Mouse (Mus musculus) ovary, adult 18-20 months (tissue): ENCODE data around the gene Rad54l.
A peak's percentile ranks its signal among the peaks of the same experiment; 100 is the strongest.

Experiments
- DNase-seq: peaks from one replicate; pipeline ENCODE4 v3.0.0; 2022; ENCODE audit warnings: low spot score, mixed read lengths

Rad54l gene

GRCm38 (mm10) chr4:116140801-116141574 lies 17.5 kb upstream of the Rad54l start:
- no peak for DNase-seq

GRCm38 (mm10) chr4:116137421-116137996 lies 14.0 kb upstream of the Rad54l start:
- DNase-seq: no peak

GRCm38 (mm10) chr4:116134990-116135389 lies 11.5 kb upstream of the Rad54l start:
- no peak for DNase-seq

- DNase-seq: no peak
These were observed 9.6 kb upstream of the Rad54l start for GRCm38 (mm10) chr4:116133126-116133525.

- no peak for DNase-seq
These were observed 4.5 kb upstream of the Rad54l start for GRCm38 (mm10) chr4:116127956-116128355.

GRCm38 (mm10) chr4:116125803-116126386 lies 2.4 kb upstream of the Rad54l start:
- DNase-seq: no peak

GRCm38 (mm10) chr4:116122762-116123161 lies 728 bp downstream of the Rad54l start:
- no peak for DNase-seq

- no peak for DNase-seq
These were observed 12.0 kb downstream of the Rad54l start for GRCm38 (mm10) chr4:116111486-116111885.

GRCm38 (mm10) chr4:116110695-116111094 lies 12.8 kb downstream of the Rad54l start:
- DNase-seq: no peak

- DNase-seq: no peak
These were observed 18.2 kb downstream of the Rad54l start for GRCm38 (mm10) chr4:116105278-116105677.

- DNase-seq: no peak
These were observed 22.5 kb downstream of the Rad54l start for GRCm38 (mm10) chr4:116100959-116101358.

GRCm38 (mm10) chr4:116097211-116097610 lies 26.3 kb downstream of the Rad54l start:
- no peak for DNase-seq

GRCm38 (mm10) chr4:116096291-116096690 lies 27.2 kb downstream of the Rad54l start:
- DNase-seq: no peak

- no peak for DNase-seq
These were observed 34.8 kb downstream of the Rad54l start for GRCm38 (mm10) chr4:116088510-116089249.

GRCm38 (mm10) chr4:116077240-116078095 lies 46.0 kb downstream of the Rad54l start:
- DNase-seq: no peak

- peak; percentile 85 for DNase-seq
These were observed 46.9 kb downstream of the Rad54l start for GRCm38 (mm10) chr4:116076369-116077231.

- peak; percentile 44 for DNase-seq
These were observed 47.7 kb downstream of the Rad54l start for GRCm38 (mm10) chr4:116075631-116076368.

- DNase-seq: peak; percentile 89
These were observed 48.4 kb downstream of the Rad54l start, which contains the start of the genes Uqcrh and Lrrc41 for GRCm38 (mm10) chr4:116074861-116075620. Gene Uqcrh, minus strand, starts transcription at chr4:116075071. Gene Lrrc41, plus strand, starts transcription at chr4:116075269.

GRCm38 (mm10) chr4:116074145-116074675 lies 49.3 kb downstream of the Rad54l start:
- DNase-seq: no peak
